Mouse (Mus musculus): ENCODE measurements around the gene Gm45783.
"Not testable (repeated sequence)": the region's sequence is repeated elsewhere in the genome, so short reads cannot be mapped to it uniquely, and the experiment has no call there.

Gm45783 gene

GRCm38 (mm10) chr7:7374431-7374830, at the start of gene Gm45783:
Gm45783 (minus strand) TSS chr7:7374573.
- DNase-seq (ENCODE audit: low read depth), result not testable (repeated sequence)

GRCm38 (mm10) chr7:7399603-7400002, 25.2 kb upstream of the Gm45783 start, which contains the start of gene Vmn2r31:
Vmn2r31 (minus strand) TSS chr7:7399703.
- not testable (repeated sequence) for DNase-seq (ENCODE audit: low read depth)

GRCm38 (mm10) chr7:7337509-7337908, 36.9 kb downstream of the Gm45783 start, which contains the start of gene Vmn2r30:
Vmn2r30 (minus strand) TSS chr7:7337609.
- DNase-seq (ENCODE audit: low read depth), result not testable (repeated sequence)

GRCm38 (mm10) chr7:7295595-7295994, 78.8 kb downstream of the Gm45783 start:
- DNase-seq (ENCODE audit: low read depth), result no peak

Data from c-Kit-positive CD71-negative TER-119-negative erythroid progenitor cells, embryonic 14.5 days (primary cell).